Mouse (Mus musculus) spleen, postnatal 4 days (tissue): ENCODE results near the gene Tlr2.
A peak's percentile ranks its signal among the peaks of the same experiment; 100 is the strongest.
"Not testable (repeated sequence)": the region's sequence is repeated elsewhere in the genome, so short reads cannot be mapped to it uniquely, and the experiment has no call there.

Source experiments
- DNase-seq, 2 experiments: peaks; one replicate each; pipeline ENCODE4 v3.0.0; 2022; ENCODE audit warnings: low spot score in 2 of 2

Gene Tlr2

DNA sequence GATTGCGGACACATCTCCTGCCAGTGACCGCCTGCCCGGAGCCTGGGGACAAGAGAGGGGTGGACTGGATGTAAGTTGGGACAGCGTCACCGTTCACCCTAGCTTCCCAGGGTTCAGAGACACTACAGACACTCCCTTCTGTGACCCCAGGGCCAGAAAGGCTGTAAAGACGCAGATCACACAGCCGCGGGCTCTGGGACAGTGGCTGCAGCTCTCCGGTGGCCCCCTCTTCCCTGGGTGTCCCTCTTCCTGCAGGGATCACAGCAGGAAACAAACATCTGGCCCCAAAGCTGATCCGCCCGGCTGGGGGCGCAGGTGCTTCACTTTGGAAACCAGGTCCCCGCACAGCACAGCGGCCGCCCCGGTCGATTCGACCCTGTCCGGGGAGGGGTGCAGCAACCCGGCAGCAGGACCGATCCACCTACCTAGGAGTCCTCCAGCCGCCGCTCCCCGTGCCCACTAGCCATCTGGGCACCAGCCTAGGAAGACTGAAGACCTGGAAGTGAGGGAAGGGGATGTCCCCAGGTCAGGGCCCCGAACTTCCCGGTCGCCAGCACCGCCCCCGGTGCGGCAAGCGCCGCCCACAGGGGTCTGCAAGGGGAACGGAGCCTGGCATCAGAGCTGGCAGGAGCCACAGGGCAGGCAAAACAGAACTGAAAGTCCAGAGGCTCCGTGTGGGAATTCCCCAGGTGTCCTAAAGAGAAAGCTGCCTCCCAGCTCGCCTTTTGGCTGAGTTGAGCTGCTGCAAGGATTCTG is at the start of gene Tlr2:
Gene Tlr2, minus strand, starts transcription at position 673 of the 756 bp plus-strand sequence.
- peak; percentile 56 to 82 for DNase-seq

GRCm38 (mm10) chr3:83885163-83885562 is 43.6 kb upstream of the Tlr2 start:
- no peak for DNase-seq

DNA sequence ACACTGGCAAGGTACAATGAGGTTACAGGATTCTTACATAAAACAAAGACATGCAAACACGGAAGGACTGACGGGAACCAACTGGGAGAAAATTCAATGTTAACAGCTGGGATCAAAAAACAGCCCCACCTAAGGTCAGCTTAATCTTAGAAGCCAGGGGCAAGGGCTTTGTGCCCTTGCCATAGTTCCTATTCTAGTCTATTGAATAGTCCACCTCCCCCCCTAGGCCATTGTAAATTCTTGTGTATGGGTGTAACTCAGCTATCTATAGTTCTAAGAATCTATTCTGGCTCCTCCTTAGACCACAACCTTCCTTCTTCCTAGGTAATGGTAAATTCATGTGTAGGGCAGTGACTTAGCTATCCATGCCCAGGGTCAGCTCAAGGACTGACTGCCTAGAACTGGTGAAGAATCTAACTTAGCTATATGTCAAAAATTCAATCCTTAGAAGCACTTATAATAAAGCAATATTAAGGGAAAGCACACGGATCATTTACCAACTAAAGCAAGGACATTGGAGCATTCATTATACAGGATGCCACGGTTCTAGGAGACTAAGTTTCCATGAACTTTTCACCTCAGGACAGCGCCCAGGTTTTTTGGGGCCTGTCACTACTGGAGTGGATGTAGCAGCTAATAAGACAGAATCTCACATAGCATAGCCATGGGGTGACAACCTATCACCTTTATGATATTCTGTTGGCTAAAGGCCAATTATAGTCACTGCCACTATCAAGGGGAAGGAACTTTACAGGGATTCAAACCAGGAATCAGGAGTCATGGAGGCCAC is 37.9 kb upstream of the Tlr2 start:
- DNase-seq, result not testable (repeated sequence)

GRCm38 (mm10) chr3:83878801-83879200 is 37.2 kb upstream of the Tlr2 start:
- no peak for DNase-seq

DNA sequence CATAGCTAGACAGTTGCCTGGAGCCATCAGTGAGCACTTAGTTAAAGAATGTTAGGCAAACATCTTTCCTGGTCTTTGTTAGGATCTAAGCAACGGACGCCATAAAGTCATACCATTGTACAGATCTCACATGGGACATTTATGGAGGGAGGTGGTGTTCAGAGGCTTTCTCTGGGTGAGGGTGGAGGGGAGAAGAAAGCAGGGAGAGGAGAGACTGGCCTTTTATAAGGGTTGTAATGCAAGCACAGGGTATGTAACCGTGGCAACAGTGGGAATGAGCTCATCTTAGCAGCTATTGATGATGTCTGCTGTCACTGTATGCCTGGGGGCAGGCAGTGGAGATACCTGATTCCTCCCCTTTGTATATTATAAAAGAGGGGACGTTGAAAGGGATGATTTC is 34.7 kb upstream of the Tlr2 start:
- DNase-seq, result no peak

DNA sequence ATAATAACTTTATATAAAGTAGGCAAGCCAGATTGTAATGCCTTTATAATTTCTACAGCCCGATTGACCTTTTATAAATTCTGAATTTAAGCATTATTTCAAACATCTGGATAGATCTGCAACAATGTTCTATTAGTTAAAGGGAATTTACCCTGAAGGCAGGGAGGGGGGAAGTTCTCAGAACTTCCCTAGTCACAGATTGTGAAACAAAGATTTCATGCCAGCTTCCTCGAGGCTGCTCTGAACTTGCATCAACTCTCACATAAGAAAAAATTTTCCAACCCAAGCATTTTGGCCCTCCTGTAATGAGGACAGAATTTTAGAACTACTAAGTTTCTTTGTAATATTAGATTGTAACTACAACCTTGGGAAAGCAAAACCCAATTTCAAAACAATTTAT is 33.5 kb upstream of the Tlr2 start:
- DNase-seq, result not testable (repeated sequence)

GRCm38 (mm10) chr3:83872853-83873252 is 31.3 kb upstream of the Tlr2 start:
- DNase-seq, result not testable (repeated sequence)

- DNase-seq, result not testable (repeated sequence)
These were observed 30.4 kb upstream of the Tlr2 start for GRCm38 (mm10) chr3:83871962-83872361.

- not testable (repeated sequence) for DNase-seq
These were observed 30.0 kb upstream of the Tlr2 start for GRCm38 (mm10) chr3:83871559-83871958.

- DNase-seq, result no peak
These were observed 28.2 kb upstream of the Tlr2 start for GRCm38 (mm10) chr3:83869776-83870175.

- not testable (repeated sequence) for DNase-seq
These were observed 25.5 kb upstream of the Tlr2 start for GRCm38 (mm10) chr3:83867026-83867425.

- DNase-seq, result no peak
These were observed 23.6 kb upstream of the Tlr2 start for GRCm38 (mm10) chr3:83865216-83865615.

- no peak for DNase-seq
These were observed 22.5 kb upstream of the Tlr2 start for GRCm38 (mm10) chr3:83864064-83864548.

DNA sequence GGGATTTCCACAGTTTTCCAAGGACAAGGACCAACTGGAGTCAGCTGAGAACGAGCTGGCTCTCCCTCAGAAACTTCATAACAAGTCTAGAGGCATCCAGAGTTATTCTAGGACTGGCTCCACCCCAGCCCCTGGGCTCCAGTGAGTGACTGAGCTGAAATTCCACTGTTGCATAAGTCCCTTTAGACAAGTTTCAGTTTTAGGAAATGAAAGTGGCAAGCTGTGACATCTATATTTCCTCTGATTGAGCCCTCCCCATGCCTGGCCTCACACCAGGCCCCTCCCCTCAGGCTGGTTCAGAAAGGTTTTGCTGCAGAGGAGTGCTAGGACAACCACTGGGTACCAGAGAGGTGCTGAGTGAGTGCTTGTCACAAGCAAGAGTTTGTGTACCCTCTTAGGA is 21.4 kb upstream of the Tlr2 start:
- peak; percentile 59 to 72 for DNase-seq

DNA sequence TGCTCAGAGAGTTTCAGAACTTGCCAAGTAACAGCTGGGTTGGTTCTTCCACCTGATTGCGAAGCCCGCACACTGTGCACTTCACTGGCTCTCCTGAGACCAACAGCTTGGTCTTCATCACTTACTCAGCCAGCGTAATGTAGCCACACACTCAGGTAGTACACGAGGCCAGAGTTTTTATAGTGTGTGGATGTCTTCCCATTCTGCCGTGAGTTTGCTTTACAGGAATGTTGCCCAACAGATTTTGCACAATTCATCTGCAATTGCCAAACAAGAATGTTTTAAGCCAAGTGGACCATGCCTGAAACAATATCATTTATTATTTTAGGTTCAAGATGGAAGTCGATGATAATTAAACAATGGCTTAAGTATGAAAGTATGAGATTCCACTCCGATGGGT is 18.0 kb upstream of the Tlr2 start:
- no peak for DNase-seq

- no peak for DNase-seq
These were observed 17.5 kb upstream of the Tlr2 start for GRCm38 (mm10) chr3:83859071-83859470.

DNA sequence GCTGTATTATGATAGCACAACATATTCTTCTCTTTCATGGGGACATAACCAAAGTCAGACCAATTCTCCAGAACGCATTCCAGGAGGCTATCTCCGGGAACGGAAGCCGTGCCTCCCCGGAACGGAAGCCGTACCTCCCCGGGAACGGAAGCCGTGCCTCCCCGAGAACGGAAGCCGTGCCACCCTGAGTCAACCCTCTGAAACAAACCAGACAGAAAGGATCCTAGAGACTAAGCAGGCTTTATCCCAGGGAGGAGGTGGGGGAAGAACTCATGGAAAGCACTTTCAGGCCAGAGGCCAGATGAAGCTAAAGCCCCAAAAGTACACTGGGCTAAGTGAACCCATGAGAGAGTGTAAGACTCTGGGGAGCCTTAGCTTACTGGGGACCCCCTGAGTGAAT is 16.1 kb upstream of the Tlr2 start:
- DNase-seq, result no peak

- peak in 1 of 2 experiments; percentile 7 for DNase-seq
These were observed 14.1 kb upstream of the Tlr2 start for GRCm38 (mm10) chr3:83855643-83856042.

- DNase-seq, result no peak
These were observed 7.8 kb upstream of the Tlr2 start for GRCm38 (mm10) chr3:83849341-83849740.

- DNase-seq, result no peak
These were observed 3.4 kb upstream of the Tlr2 start for GRCm38 (mm10) chr3:83844766-83845520.

DNA sequence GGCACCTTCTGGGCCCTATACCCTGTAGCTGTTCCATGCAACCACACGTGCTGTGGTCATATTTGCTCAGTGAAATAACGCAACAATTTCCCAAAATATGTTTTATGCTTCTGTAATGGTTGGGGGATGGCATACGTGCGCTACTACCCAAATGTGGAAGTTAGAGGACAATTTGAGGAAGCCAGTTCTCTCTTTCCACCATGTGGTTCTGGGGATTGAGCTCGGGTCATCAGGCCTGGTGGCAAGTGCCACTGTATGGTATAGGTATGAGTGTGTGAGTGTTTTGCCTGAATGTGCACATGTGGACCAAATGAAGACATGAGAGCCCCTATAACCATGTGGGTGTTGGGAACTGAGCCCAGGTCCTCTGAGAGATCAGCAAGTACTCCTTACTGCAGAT is 2.1 kb downstream of the Tlr2 start:
- no peak for DNase-seq

DNA sequence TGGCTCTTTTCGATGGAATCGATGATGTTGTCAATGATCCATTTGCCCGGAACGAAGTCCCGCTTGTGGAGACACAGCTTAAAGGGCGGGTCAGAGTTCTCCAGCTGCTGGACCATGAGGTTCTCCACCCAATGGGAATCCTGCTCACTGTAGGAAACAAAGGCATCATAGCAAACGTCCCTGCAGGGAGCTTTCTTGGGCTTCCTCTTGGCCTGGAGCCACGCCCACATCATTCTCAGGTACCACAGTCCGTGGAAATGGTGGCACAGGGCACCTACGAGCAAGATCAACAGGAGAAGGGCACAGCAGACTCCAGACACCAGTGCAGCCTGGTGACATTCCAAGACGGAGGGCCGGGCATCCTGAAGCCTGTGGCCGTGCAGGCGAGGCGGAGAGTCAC is 4.9 kb downstream of the Tlr2 start:
- DNase-seq, result no peak
